Mouse (Mus musculus): Measurements from ENCODE around the gene Otc. TPM values are rescaled to one million over a fixed set of nuclear protein-coding genes. Genes with fewer than 3 reads are reported as not detected.

Gene Otc
- polyA plus RNA-seq, 1 experiment from 2014 or later: not detected

DNA sequence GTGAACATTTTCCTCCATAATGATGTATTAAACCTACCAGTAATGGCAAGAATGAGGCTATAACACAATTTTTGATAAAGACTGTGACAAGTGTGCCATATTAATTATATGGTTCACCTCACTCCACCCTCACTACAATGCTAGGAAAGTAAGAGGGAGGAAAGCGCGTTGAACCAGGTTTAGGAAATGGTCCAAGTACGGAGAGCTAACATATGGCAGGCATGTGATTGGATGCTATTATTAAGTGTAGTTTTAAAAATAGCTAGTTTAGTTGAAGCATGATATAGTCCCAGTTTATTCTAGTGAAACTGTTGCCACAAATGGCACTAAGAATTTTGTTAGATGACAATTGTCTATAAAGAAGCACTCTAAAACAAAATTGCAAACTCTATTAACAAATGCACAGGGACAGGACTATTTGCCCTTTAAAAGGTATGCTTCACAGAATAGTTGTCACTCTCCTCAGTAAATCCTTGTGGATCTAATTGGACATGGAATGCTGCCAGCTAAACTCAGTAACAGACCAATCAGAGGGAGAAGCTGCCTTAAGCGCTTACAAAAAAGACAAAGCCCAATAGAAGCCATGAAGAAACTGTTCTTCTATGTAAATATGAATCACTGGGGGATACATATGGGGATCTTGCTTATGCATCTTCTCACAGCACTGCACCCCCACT, 16.8 kb downstream of the Otc start:
- Histone ChIP-seq H3K9ac (no peak overlapping the region), H3K9me3 (replicated peaks) (no peaks in the 10 kb centered on the region), H3K27me3 (no peaks in the 10 kb centered on the region), H3K27ac (no peak overlapping the region), H3K4me3 (no peak overlapping the region), H3K4me1 (no peaks in the 10 kb centered on the region), H3K36me3 (no peaks in the 10 kb centered on the region), H3K4me2 (replicated peaks) (no peak overlapping the region)
- 86% methylated on average over 4 of the region's 4 CpGs for WGBS
- ATAC-seq (ENCODE audit: low FRiP score): no peak

DNA sequence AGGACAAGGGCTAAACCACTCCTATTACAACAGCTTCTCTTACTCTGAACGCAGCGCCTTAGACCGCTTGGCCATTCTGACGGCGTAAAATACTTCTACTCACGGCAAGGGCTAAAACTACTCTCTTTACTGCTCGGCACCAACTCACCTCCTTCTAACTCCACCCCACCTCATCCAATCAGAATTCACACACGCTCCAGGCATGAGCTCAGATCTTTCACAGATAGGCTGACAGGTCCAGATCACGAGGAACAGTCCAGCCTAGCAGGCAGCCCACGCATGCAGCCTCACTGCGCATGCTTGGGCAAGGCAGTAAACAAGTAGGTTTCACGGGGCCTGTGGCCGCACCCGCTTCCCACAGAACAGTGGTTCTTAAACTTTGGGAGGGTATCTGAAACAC, 45.2 kb downstream of the Otc start:
- no peak for ATAC-seq (ENCODE audit: low FRiP score)
- Histone ChIP-seq H3K27ac (no peak overlapping the region), H3K27me3 (no peaks in the 10 kb centered on the region), H3K36me3 (no peaks in the 10 kb centered on the region), H3K9ac (no peak overlapping the region), H3K4me1 (no peaks in the 10 kb centered on the region), H3K4me2 (replicated peaks) (no peak overlapping the region), H3K9me3 (replicated peaks) (no peaks in the 10 kb centered on the region), H3K4me3 (no peak overlapping the region)
- WGBS: 92% methylated on average over 14 of the region's 14 CpGs

DNA sequence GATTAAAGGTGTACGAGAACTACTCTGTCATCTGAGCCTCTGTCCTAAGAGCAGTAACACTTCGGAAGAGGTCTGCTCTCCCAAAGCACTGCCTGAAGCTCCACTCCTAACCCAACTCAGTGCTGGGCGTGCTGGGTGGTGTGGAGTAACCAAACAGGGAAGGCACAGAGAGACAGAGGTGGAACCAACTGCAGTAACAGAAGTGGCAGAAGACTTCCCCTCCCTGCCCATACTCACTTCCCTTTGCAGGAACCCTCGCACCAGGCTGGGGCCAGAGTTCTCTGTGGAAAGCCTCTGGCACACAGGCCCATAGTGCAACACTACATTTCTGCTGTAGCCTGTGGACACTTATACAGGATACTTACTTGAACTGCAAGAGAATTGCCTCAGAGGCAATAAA, 66.1 kb downstream of the Otc start:
- Histone ChIP-seq H3K27me3 (no peaks in the 10 kb centered on the region), H3K4me3 (no peak overlapping the region), H3K4me1 (no peaks in the 10 kb centered on the region), H3K27ac (no peak overlapping the region), H3K36me3 (no peaks in the 10 kb centered on the region), H3K9ac (no peak overlapping the region), H3K4me2 (replicated peaks) (no peak overlapping the region), H3K9me3 (replicated peaks) (no peaks in the 10 kb centered on the region)
- WGBS: 87% methylated on average over 4 of the region's 4 CpGs
- no peak for ATAC-seq (ENCODE audit: low FRiP score)

DNA sequence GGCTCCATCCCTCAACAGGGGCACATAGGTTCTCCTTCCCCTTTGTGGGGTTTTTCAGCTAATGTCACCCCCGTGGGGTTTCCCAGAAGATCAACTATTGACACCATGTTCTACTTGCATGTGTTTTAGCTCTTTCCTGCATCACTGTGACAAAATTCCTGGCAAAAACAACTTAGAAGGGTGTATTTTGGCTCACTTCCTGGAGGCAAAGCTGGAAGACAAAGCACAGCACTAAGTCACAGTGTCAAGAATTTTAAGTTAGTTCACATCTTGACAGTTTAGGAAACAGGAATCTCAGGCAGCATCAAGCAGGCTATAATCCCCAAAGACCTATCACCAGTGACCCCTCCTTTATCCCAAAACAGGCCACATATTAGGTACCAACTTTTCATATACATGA, 78.1 kb downstream of the Otc start:
- H3K27ac ChIP-seq: no peak overlapping the region
- H3K4me3 ChIP-seq: no peak overlapping the region
- no peak overlapping the region for H3K4me2 ChIP-seq (replicated peaks)
- no peaks in the 10 kb centered on the region for H3K4me1 ChIP-seq
- H3K9me3 ChIP-seq (replicated peaks): no peaks in the 10 kb centered on the region
- 81% methylated on average over 1 of the region's 1 CpGs for WGBS
- ATAC-seq (ENCODE audit: low FRiP score): no peak
- no peaks in the 10 kb centered on the region for H3K36me3 ChIP-seq
- no peak overlapping the region for H3K9ac ChIP-seq
- no peaks in the 10 kb centered on the region for H3K27me3 ChIP-seq

DNA sequence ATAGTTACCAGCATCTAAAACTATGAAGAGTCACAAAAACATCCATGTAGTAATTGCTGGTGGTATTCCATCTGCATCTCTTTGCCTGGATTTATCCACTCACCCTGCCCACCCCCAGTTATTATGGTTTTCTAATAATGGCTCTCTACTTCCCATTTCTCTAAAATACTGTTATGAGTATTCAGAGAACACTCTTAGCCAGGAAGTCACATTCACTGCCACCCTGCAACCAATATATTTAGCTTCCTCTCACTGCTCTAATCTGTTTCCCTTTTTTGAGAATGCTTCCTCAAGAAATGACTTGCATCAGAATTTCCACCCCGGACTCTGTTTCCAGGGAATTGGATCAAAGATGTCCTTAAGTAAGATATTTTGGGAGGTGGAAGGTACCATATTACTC, 79.6 kb downstream of the Otc start:
- Histone ChIP-seq H3K4me3 (no peak overlapping the region), H3K4me1 (no peaks in the 10 kb centered on the region), H3K27me3 (no peaks in the 10 kb centered on the region), H3K27ac (no peak overlapping the region), H3K36me3 (no peaks in the 10 kb centered on the region), H3K9me3 (replicated peaks) (no peaks in the 10 kb centered on the region), H3K9ac (no peak overlapping the region), H3K4me2 (replicated peaks) (no peak overlapping the region)
- ATAC-seq (ENCODE audit: low FRiP score): no peak
- 83% methylated on average over 1 of the region's 1 CpGs for WGBS

DNA sequence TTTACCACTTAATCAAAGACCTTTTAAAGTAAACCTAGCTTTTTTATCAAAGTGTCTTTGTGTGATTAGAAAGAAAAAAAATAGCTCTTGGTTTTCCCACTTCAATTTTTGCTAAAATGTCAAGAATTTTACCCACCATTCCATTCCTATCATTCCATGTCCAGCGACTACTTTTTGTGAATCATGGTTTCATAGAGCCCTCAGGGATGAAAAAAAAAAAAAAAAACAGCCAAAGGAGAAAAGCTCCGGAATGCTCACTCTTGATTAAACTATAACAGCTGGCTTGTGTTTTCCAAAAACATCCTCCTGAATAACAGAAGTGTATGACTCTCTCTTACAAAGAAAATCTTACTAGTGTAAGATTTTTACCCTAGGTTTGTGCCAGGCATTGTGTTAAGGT, 84.7 kb downstream of the Otc start:
- no peak for ATAC-seq (ENCODE audit: low FRiP score)
- Histone ChIP-seq H3K4me2 (replicated peaks) (no peak overlapping the region), H3K27me3 (no peaks in the 10 kb centered on the region), H3K4me1 (no peaks in the 10 kb centered on the region), H3K9ac (no peak overlapping the region), H3K27ac (no peak overlapping the region), H3K9me3 (replicated peaks) (no peaks in the 10 kb centered on the region), H3K36me3 (no peaks in the 10 kb centered on the region), H3K4me3 (no peak overlapping the region)
- 48% methylated on average over 2 of the region's 2 CpGs for WGBS

DNA sequence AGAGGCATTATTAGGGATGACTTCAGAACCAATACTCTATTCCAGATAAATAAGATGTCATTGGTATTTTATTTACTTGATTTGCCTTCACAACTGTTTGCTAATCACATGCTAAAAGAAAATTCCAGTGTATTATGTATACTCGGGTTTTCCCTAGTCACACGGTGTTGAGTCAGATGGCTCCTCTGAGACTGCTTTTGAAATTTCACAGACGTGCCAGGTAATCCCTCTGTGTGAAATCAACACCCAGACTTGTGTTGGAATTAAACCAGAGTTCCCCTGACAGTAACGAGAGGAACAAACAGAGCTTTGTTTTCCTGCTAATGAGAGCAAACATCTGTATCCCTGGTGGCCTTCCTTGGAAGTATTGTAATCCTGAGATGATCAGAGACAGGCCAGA, 103.8 kb downstream of the Otc start:
- no peak for ATAC-seq (ENCODE audit: low FRiP score)
- H3K4me3 ChIP-seq: no peak overlapping the region
- no peak overlapping the region for H3K27ac ChIP-seq
- H3K4me1 ChIP-seq: no peaks in the 10 kb centered on the region
- no peak overlapping the region for H3K4me2 ChIP-seq (replicated peaks)
- 60% methylated on average over 4 of the region's 4 CpGs for WGBS
- no peaks in the 10 kb centered on the region for H3K9me3 ChIP-seq (replicated peaks)
- H3K36me3 ChIP-seq: no peaks in the 10 kb centered on the region
- no peak overlapping the region for H3K9ac ChIP-seq
- no peaks in the 10 kb centered on the region for H3K27me3 ChIP-seq

Other genes starting within 250 kb of the Otc start
- gene Srpx, start 134.6 kb upstream of the Otc start, polyA plus RNA-seq (2016; fragmentation: Nextera tagmentation; extraction: Ambion mirVana): 8.8 and 11.2 TPM in 2 replicates
- gene Rpgr, start 35.4 kb upstream of the Otc start, polyA plus RNA-seq (2016; fragmentation: Nextera tagmentation; extraction: Ambion mirVana): 42.9 and 44.6 TPM in 2 replicates
- 98.0 and 106 TPM in 2 replicates for gene Tspan7, start 232.9 kb downstream of the Otc start, polyA plus RNA-seq (2016; fragmentation: Nextera tagmentation; extraction: Ambion mirVana)